Mouse (Mus musculus) brain, embryonic 14.5 days (tissue): Measurements from ENCODE around the gene Mfsd14b.

ENCODE experiments used
- CTCF ChIP-seq: fragments of 200-500 bp; IDR thresholded peaks from 2 replicates; pipeline ENCODE4 v1.5.1; 2012; ENCODE audit warnings: inconsistent platforms, mild to moderate bottlenecking, moderate library complexity, borderline replicate concordance; ENCODE audit not compliant: insufficient read depth, insufficient read length; ENCODE audit errors: extremely low read depth
- POLR2A ChIP-seq: fragments of 200-500 bp; IDR thresholded peaks from 2 replicates; pipeline ENCODE4 v1.6.1; 2012; ENCODE audit warnings: mild to moderate bottlenecking, inconsistent platforms, borderline replicate concordance; ENCODE audit not compliant: poor library complexity, insufficient read depth, insufficient read length, severe bottlenecking; ENCODE audit errors: extremely low read depth

DNA sequence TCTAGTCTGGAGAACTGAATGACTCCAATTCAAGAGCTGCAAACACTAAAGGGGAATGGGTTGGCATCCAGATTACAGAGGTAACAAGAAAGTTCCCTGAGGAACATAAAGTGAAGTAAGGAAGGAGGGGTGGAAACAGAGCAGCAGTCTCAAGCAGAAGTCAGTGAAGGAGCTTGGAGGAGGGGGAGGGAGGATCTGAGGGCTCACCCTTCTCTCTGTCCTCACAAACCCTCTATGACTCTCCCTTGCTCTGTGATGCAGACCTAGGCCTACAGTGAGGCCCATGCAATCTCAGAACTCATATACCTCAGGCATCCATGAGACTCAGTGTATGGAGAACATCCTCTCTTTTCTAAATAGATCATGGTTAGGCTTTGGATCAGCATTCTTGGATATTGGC lies 80.0 kb downstream of the Mfsd14b start, which contains the start of gene Spata31d1c:
- no peak for TF ChIP-seq CTCF
- TF ChIP-seq POLR2A, result no peak
